Mouse (Mus musculus): ENCODE measurements around the gene Ticrr.

Ticrr gene

GRCm38 (mm10) chr7:79659578-79660290 is at the start of gene Ticrr:
TSS of gene Ticrr (plus strand) at chr7:79660196.
- ChIA-PET CTCF (interaction anchor here in 3 of 4 experiments (0.6 to 2.0 kb wide), 10 partner anchors 47 to 748 kb away, joined by 3 to 13 read pairs (median 4); no protein-coding TSS in a partner anchor), POLR2A (interaction anchor here (0.6 to 16.2 kb wide), 49 partner anchors 8 to 1481 kb away, joined by 3 to 221 read pairs (median 4); partner anchors contain the start of genes Kif7 (in 2 of the 4), Rhcg (in 2 of the 4), Fanci (in 1 of the 4) and Plin1 (in 1 of the 4))

GRCm38 (mm10) chr7:79611901-79612300 is 48.1 kb upstream of the Ticrr start:
- ChIA-PET POLR2A (interaction anchor here in 2 of 4 experiments (0.7 to 2.1 kb wide), 7 partner anchors 26 to 117 kb away, joined by 3 to 7 read pairs (median 4); no protein-coding TSS in a partner anchor), CTCF (interaction anchor here (0.5 to 3.9 kb wide), 33 partner anchors 9 to 498 kb away, joined by 3 to 64 read pairs (median 4); no protein-coding TSS in a partner anchor)

GRCm38 (mm10) chr7:79612783-79613182 is 47.2 kb upstream of the Ticrr start:
- POLR2A ChIA-PET = interaction anchor here (0.7 to 2.1 kb wide), 10 partner anchors 25 to 116 kb away, joined by 3 to 7 read pairs (median 4); no protein-coding TSS in a partner anchor
- CTCF ChIA-PET = interaction anchor here (0.5 to 3.9 kb wide), 79 partner anchors 8 to 1085 kb away, joined by 3 to 64 read pairs (median 4); partner anchors contain the start of genes Ticrr (in 3 of the 4), Kif7 (in 1 of the 4), Pex11a (in 1 of the 4) and Plin1 (in 1 of the 4)

GRCm38 (mm10) chr7:79613314-79613713 is 46.7 kb upstream of the Ticrr start:
- ChIA-PET CTCF (interaction anchor here (0.5 to 3.9 kb wide), 56 partner anchors 8 to 766 kb away, joined by 3 to 64 read pairs (median 4); partner anchors contain the start of genes Ticrr (in 2 of the 4), Pex11a (in 1 of the 4), Plin1 (in 1 of the 4) and Wdr93 (in 1 of the 4)), POLR2A (interaction anchor here in 2 of 4 experiments (0.9 to 2.1 kb wide), 7 partner anchors 25 to 115 kb away, joined by 3 to 7 read pairs (median 4); no protein-coding TSS in a partner anchor)

GRCm38 (mm10) chr7:79615008-79615407 is 45.0 kb upstream of the Ticrr start:
- ChIA-PET POLR2A (interaction anchor here in 1 of 4 experiments (0.7 to 1.3 kb wide), 3 partner anchors 28 to 366 kb away, joined by 3 to 7 read pairs (median 3); no protein-coding TSS in a partner anchor), CTCF (interaction anchor here in 3 of 4 experiments (0.9 to 3.7 kb wide), 3 partner anchors 68 to 114 kb away, joined by 3 to 20 read pairs (median 4); no protein-coding TSS in a partner anchor)

GRCm38 (mm10) chr7:79615941-79616340 is 44.1 kb upstream of the Ticrr start:
- POLR2A ChIA-PET = interaction anchor here in 3 of 4 experiments (0.5 to 1.9 kb wide), 11 partner anchors 8 to 393 kb away, joined by 3 to 7 read pairs (median 3); partner anchors contain the start of gene Ticrr (in 1 of the 3)
- CTCF ChIA-PET = interaction anchor here (0.6 to 3.7 kb wide), 9 partner anchors 24 to 396 kb away, joined by 3 to 20 read pairs (median 3); no protein-coding TSS in a partner anchor

GRCm38 (mm10) chr7:79617418-79617817 is 42.6 kb upstream of the Ticrr start, which contains the start of gene Rhcg:
TSS of gene Rhcg (minus strand) at chr7:79617657.
- CTCF ChIA-PET = interaction anchor here in 3 of 4 experiments (0.9 to 3.7 kb wide), 6 partner anchors 10 to 111 kb away, joined by 3 to 20 read pairs (median 4); no protein-coding TSS in a partner anchor
- POLR2A ChIA-PET = interaction anchor here in 3 of 4 experiments (0.6 to 1.9 kb wide), 8 partner anchors 10 to 707 kb away, joined by 3 to 8 read pairs (median 3); partner anchors contain the start of genes Ticrr (in 2 of the 3) and Rccd1 (in 1 of the 3)

- POLR2A ChIA-PET = no interaction called here
- CTCF ChIA-PET = no interaction called here
Measured at GRCm38 (mm10) chr7:79619493-79619892, 40.5 kb upstream of the Ticrr start.

- POLR2A ChIA-PET = interaction anchor here in 1 of 4 experiments (0.6 to 1.7 kb wide), 4 partner anchors 12 to 1222 kb away, joined by 3 to 4 read pairs (median 4); no protein-coding TSS in a partner anchor
- CTCF ChIA-PET = interaction anchor here in 2 of 4 experiments (0.6 to 1.2 kb wide), 2 partner anchors 105 to 246 kb away, joined by 3 to 8 read pairs; no protein-coding TSS in a partner anchor
Measured at GRCm38 (mm10) chr7:79623086-79623485, 36.9 kb upstream of the Ticrr start.

GRCm38 (mm10) chr7:79626170-79626569 is 33.8 kb upstream of the Ticrr start:
- ChIA-PET CTCF (interaction anchor here (0.5 to 1.9 kb wide), 4 partner anchors 13 to 385 kb away, joined by 3 to 6 read pairs (median 4); no protein-coding TSS in a partner anchor), POLR2A (interaction anchor here in 1 of 4 experiments (0.7 to 1.0 kb wide), 2 partner anchors 12 to 43 kb away, joined by 3 to 4 read pairs; no protein-coding TSS in a partner anchor)

- POLR2A ChIA-PET = interaction anchor here in 1 of 4 experiments (1.1 to 1.6 kb wide), 3 partner anchors 20 to 53 kb away, joined by 3 to 4 read pairs (median 4); no protein-coding TSS in a partner anchor
- CTCF ChIA-PET = interaction anchor here in 3 of 4 experiments (0.9 to 2.6 kb wide), 4 partner anchors 16 to 100 kb away, joined by 3 to 10 read pairs (median 4); no protein-coding TSS in a partner anchor
Measured at GRCm38 (mm10) chr7:79628271-79628913, 31.6 kb upstream of the Ticrr start.

- ChIA-PET POLR2A (interaction anchor here in 1 of 4 experiments (0.6 to 0.9 kb wide), 2 partner anchors 22 to 55 kb away, joined by 4 to 5 read pairs; no protein-coding TSS in a partner anchor), CTCF (interaction anchor here in 2 of 4 experiments (1.0 kb wide), 2 partner anchors 19 to 55 kb away, joined by 3 to 4 read pairs; no protein-coding TSS in a partner anchor)
Measured at GRCm38 (mm10) chr7:79631773-79632348, 28.1 kb upstream of the Ticrr start.

- ChIA-PET POLR2A (interaction anchor here in 3 of 4 experiments (0.6 to 1.6 kb wide), 6 partner anchors 10 to 735 kb away, joined by 3 to 10 read pairs (median 4); partner anchors contain the start of gene Ticrr (in 2 of the 3)), CTCF (interaction anchor here in 3 of 4 experiments (0.7 to 2.5 kb wide), 5 partner anchors 31 to 82 kb away, joined by 3 to 16 read pairs (median 4); no protein-coding TSS in a partner anchor)
Measured at GRCm38 (mm10) chr7:79647233-79647632, 12.8 kb upstream of the Ticrr start.

GRCm38 (mm10) chr7:79649005-79649404 is 11.0 kb upstream of the Ticrr start:
- ChIA-PET POLR2A (interaction anchor here in 2 of 4 experiments (0.7 to 13.9 kb wide), 6 partner anchors 9 to 29 kb away, joined by 3 to 218 read pairs (median 4); no protein-coding TSS in a partner anchor), CTCF (interaction anchor here in 3 of 4 experiments (1.1 to 2.0 kb wide), 4 partner anchors 36 to 79 kb away, joined by 3 to 7 read pairs (median 4); no protein-coding TSS in a partner anchor)

GRCm38 (mm10) chr7:79654185-79654584 is 5.8 kb upstream of the Ticrr start:
- CTCF ChIA-PET = interaction anchor here in 2 of 4 experiments (1.0 to 1.5 kb wide), 4 partner anchors 41 to 77 kb away, joined by 3 to 9 read pairs (median 4); no protein-coding TSS in a partner anchor
- POLR2A ChIA-PET = interaction anchor here (0.6 to 13.9 kb wide), 35 partner anchors 8 to 886 kb away, joined by 3 to 218 read pairs (median 4); partner anchors contain the start of genes Blm (in 1 of the 4), Fanci (in 1 of the 4), Idh2 (in 1 of the 4) and Pex11a (in 1 of the 4)

- ChIA-PET POLR2A (interaction anchor here (0.6 to 13.9 kb wide), 38 partner anchors 8 to 886 kb away, joined by 3 to 218 read pairs (median 4); partner anchors contain the start of genes Blm (in 1 of the 4), Idh2 (in 1 of the 4) and Rhcg (in 1 of the 4)), CTCF (interaction anchor here in 2 of 4 experiments (1.0 to 1.5 kb wide), 5 partner anchors 42 to 78 kb away, joined by 3 to 9 read pairs (median 4); no protein-coding TSS in a partner anchor)
Measured at GRCm38 (mm10) chr7:79654586-79654985, 5.4 kb upstream of the Ticrr start.

Measured in embryonic stem cell, embryonic (primary cell).